Mouse (Mus musculus) heart, postnatal 0 days (tissue): ENCODE data around the gene Nod2.
A peak's percentile ranks its signal among the peaks of the same experiment; 100 is the strongest.

Experiments used
- CTCF ChIP-seq: IDR thresholded peaks from 2 replicates; pipeline ENCODE4 v1.5.1; 2016; ENCODE audit warnings: antibody characterized with exemption, control low read depth, low read depth
- EP300 ChIP-seq: IDR thresholded peaks from 2 replicates; pipeline ENCODE4 v1.6.1; 2016; ENCODE audit warnings: antibody characterized with exemption, low read depth

GRCm38 (mm10) chr8:88701611-88702010 is 54.5 kb downstream of the Nod2 start:
- TF ChIP-seq EP300 (no peak), CTCF (peak; percentile 45)
